Mouse (Mus musculus): ENCODE measurements around the gene Ssh2.

The Ssh2 gene

GRCm38 (mm10) chr11:77462283-77463100, 246.4 kb downstream of the Ssh2 start, which contains the start of gene Coro6:
TSS of gene Coro6 (plus strand) at chr11:77462411.
- DNase-seq (ENCODE audit: low spot score): peak; percentile 74

- no peak for DNase-seq (ENCODE audit: low spot score)
Observed at GRCm38 (mm10) chr11:77463101-77463445, 247.0 kb downstream of the Ssh2 start.

GRCm38 (mm10) chr11:77463786-77464185, 247.7 kb downstream of the Ssh2 start:
- no peak for DNase-seq (ENCODE audit: low spot score)

GRCm38 (mm10) chr11:77464684-77465083, 248.6 kb downstream of the Ssh2 start:
- DNase-seq (ENCODE audit: low spot score): peak; percentile 49

GRCm38 (mm10) chr11:77465111-77465510, 249.0 kb downstream of the Ssh2 start:
- no peak for DNase-seq (ENCODE audit: low spot score)

GRCm38 (mm10) chr11:77466544-77466943, 250.5 kb downstream of the Ssh2 start:
- DNase-seq (ENCODE audit: low spot score): no peak

- peak; percentile 67 for DNase-seq (ENCODE audit: low spot score)
Observed at GRCm38 (mm10) chr11:77467157-77467556, 251.1 kb downstream of the Ssh2 start.

GRCm38 (mm10) chr11:77467784-77468183, 251.7 kb downstream of the Ssh2 start:
- peak; percentile 75 for DNase-seq (ENCODE audit: low spot score)

GRCm38 (mm10) chr11:77468397-77468796, 252.3 kb downstream of the Ssh2 start:
- no peak for DNase-seq (ENCODE audit: low spot score)

GRCm38 (mm10) chr11:77471407-77471806, 255.3 kb downstream of the Ssh2 start:
- DNase-seq (ENCODE audit: low spot score): no peak

GRCm38 (mm10) chr11:77472775-77473174, 256.7 kb downstream of the Ssh2 start:
- no peak for DNase-seq (ENCODE audit: low spot score)

- no peak for DNase-seq (ENCODE audit: low spot score)
Observed at GRCm38 (mm10) chr11:77476216-77476615, 260.1 kb downstream of the Ssh2 start.

- no peak for DNase-seq (ENCODE audit: low spot score)
Observed at GRCm38 (mm10) chr11:77476895-77477294, 260.8 kb downstream of the Ssh2 start.

- DNase-seq (ENCODE audit: low spot score): no peak
Observed at GRCm38 (mm10) chr11:77483043-77483442, 267.0 kb downstream of the Ssh2 start.

GRCm38 (mm10) chr11:77483510-77484255, 267.6 kb downstream of the Ssh2 start:
- no peak for DNase-seq (ENCODE audit: low spot score)

- no peak for DNase-seq (ENCODE audit: low spot score)
Observed at GRCm38 (mm10) chr11:77485229-77485628, 269.1 kb downstream of the Ssh2 start.

- no peak for DNase-seq (ENCODE audit: low spot score)
Observed at GRCm38 (mm10) chr11:77486798-77487197, 270.7 kb downstream of the Ssh2 start.

- DNase-seq (ENCODE audit: low spot score): no peak
Observed at GRCm38 (mm10) chr11:77488771-77489581, 272.9 kb downstream of the Ssh2 start.

- DNase-seq (ENCODE audit: low spot score): no peak
Observed at GRCm38 (mm10) chr11:77489591-77490235, 273.6 kb downstream of the Ssh2 start, which contains the start of gene Ankrd13b. TSS of gene Ankrd13b (minus strand) at chr11:77489678.

- no peak for DNase-seq (ENCODE audit: low spot score)
Observed at GRCm38 (mm10) chr11:77490451-77490850, 274.4 kb downstream of the Ssh2 start.

GRCm38 (mm10) chr11:77491123-77491501, 275.0 kb downstream of the Ssh2 start:
- DNase-seq (ENCODE audit: low spot score): peak; percentile 91
